Mouse (Mus musculus): Measurements from ENCODE around the gene Fus. TPM values are rescaled to one million over a fixed set of nuclear protein-coding genes. Genes with fewer than 3 reads are reported as not detected.

Gene Fus
- polyA plus RNA-seq, 1 experiment from 2014 or later, result 359 TPM

DNA sequence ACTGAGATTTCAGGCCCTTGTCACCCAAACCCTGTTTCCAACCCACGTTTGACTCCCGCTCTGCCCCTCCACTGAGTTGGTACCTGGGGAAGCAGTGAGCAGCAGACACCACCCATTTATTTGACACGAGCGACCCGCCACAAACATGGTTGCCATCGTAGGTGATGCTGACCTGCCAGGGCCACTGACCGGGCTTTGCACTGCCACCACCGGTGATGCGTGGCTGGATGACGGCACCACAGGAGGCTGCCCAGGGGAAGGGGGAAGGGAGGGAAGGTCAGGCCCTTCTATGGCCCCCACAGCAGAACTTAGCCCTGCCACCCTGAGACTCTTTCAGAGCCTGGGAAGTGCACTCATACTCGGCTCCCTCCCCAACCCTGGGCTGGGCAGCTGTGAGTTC is 39.5 kb upstream of the Fus start:
- Histone ChIP-seq H3K4me3 (ENCODE audit: low read length) (peak overlapping the region; percentile 53), H3K36me3 (ENCODE audit: insufficient read depth, low read length) (peaks cover 22% of the 10 kb centered on the region), H3K9me3 (ENCODE audit: low read length) (no peaks in the 10 kb centered on the region), H3K4me1 (ENCODE audit: insufficient read depth, low read length) (peaks cover 59% of the 10 kb centered on the region), H3K27me3 (ENCODE audit: insufficient read depth, low read length) (no peaks in the 10 kb centered on the region), H3K4me2 (replicated peaks; ENCODE audit: low read depth, low read length) (peak overlapping the region; percentile 52), H3K9ac (replicated peaks; ENCODE audit: low read length) (peak overlapping the region; percentile 67), H3K27ac (ENCODE audit: low read length) (peak overlapping the region; percentile 97)
- no peak for ATAC-seq (ENCODE audit: low FRiP score, low TSS enrichment)
- 77% methylated on average over 11 of the region's 11 CpGs for WGBS

DNA sequence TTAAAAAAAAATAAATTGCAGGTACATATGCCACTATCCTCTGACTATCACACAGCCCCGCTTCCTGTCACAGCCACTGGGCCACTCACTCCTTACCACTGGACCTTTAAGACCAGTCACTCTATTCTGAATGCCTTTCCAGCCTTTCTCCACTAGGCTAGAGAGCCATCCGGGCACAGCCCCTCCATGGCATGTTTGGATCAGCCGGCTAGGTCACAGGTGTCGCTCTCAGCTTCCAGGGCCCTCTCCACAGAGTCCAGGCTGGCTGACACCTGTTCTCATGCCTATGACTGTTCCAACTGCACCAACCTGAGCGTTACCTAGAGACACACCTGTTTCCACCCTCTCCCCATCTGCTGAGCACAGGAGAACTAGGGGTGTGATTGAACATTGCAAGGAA is 38.7 kb upstream of the Fus start:
- no peak for ATAC-seq (ENCODE audit: low FRiP score, low TSS enrichment)
- Histone ChIP-seq H3K36me3 (ENCODE audit: insufficient read depth, low read length) (peaks cover 22% of the 10 kb centered on the region), H3K27me3 (ENCODE audit: insufficient read depth, low read length) (no peaks in the 10 kb centered on the region), H3K9ac (replicated peaks; ENCODE audit: low read length) (peak overlapping the region; percentile 67), H3K4me2 (replicated peaks; ENCODE audit: low read depth, low read length) (peak overlapping the region; percentile 52), H3K4me1 (ENCODE audit: insufficient read depth, low read length) (peaks cover 66% of the 10 kb centered on the region), H3K4me3 (ENCODE audit: low read length) (peak overlapping the region; percentile 53), H3K9me3 (ENCODE audit: low read length) (no peaks in the 10 kb centered on the region), H3K27ac (ENCODE audit: low read length) (peak overlapping the region; percentile 97)
- 36% methylated on average over 5 of the region's 5 CpGs for WGBS

DNA sequence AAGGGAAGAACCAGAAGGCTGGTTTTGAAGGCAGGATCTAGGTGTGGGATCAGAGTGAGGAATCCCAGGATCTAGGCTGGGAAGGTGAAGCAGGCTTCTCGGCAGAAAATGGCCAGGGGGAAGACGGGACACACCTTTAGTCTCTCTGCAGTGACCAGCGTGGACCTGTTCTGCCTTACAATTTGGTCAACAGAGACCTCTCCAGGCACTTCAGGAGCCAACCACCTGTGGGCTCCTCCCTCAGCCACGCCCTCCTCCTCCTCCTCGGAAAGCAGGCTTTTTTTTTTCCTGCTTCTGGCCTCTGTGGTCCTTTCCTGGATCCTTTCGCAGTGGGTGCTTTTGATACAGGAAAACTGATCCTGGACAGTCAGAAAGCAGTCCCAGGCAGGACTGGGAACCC is 37.3 kb upstream of the Fus start, which contains the start of gene Prss8:
Gene Prss8, minus strand, starts transcription at position 182 of the 400 bp plus-strand sequence.
- H3K27ac ChIP-seq (ENCODE audit: low read length), result peak within 1 kb of the TSS; percentile 97
- peak within 1 kb of the TSS; percentile 53 for H3K4me3 ChIP-seq (ENCODE audit: low read length)
- H3K36me3 ChIP-seq (ENCODE audit: insufficient read depth, low read length), result peaks cover 18% of the 10 kb centered on the region
- no peak for ATAC-seq (ENCODE audit: low FRiP score, low TSS enrichment)
- peak within 1 kb of the TSS; percentile 52 for H3K4me2 ChIP-seq (replicated peaks; ENCODE audit: low read depth, low read length)
- peak within 1 kb of the TSS; percentile 67 for H3K9ac ChIP-seq (replicated peaks; ENCODE audit: low read length)
- WGBS, result 9% methylated on average over 6 of the region's 6 CpGs
- H3K4me1 ChIP-seq (ENCODE audit: insufficient read depth, low read length), result peaks cover 64% of the 10 kb centered on the region
- no peaks in the 10 kb centered on the region for H3K27me3 ChIP-seq (ENCODE audit: insufficient read depth, low read length)
- H3K9me3 ChIP-seq (ENCODE audit: low read length), result no peaks in the 10 kb centered on the region

DNA sequence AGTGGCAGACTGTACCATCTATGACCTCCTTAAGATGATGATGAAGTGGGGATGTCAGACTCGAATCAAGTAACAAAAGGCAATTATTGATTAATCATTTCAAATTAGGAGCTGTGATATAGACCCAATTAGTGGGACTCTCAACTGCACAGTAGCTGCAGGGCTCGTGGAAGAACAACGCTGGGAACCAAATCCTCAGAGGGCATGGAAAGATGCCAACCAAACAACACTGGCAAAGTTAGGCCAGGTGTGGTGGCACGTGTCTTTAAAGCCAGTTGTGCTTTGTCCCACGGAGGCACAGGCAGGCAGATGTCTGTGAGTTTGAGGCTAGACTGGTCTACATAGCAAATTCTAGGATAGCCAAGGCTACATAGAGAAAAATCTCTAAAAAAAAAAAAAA is 36.6 kb upstream of the Fus start:
- Histone ChIP-seq H3K27ac (ENCODE audit: low read length) (no peak overlapping the region), H3K4me1 (ENCODE audit: insufficient read depth, low read length) (peaks cover 60% of the 10 kb centered on the region), H3K36me3 (ENCODE audit: insufficient read depth, low read length) (peaks cover 17% of the 10 kb centered on the region), H3K9ac (replicated peaks; ENCODE audit: low read length) (no peak overlapping the region), H3K9me3 (ENCODE audit: low read length) (no peaks in the 10 kb centered on the region), H3K27me3 (ENCODE audit: insufficient read depth, low read length) (no peaks in the 10 kb centered on the region), H3K4me3 (ENCODE audit: low read length) (no peak overlapping the region), H3K4me2 (replicated peaks; ENCODE audit: low read depth, low read length) (0 out of 2 replicates have a peak overlapping the region, but pooled peaks have one; percentile 52)
- 85% methylated on average over 5 of the region's 5 CpGs for WGBS
- ATAC-seq (ENCODE audit: low FRiP score, low TSS enrichment), result no peak

DNA sequence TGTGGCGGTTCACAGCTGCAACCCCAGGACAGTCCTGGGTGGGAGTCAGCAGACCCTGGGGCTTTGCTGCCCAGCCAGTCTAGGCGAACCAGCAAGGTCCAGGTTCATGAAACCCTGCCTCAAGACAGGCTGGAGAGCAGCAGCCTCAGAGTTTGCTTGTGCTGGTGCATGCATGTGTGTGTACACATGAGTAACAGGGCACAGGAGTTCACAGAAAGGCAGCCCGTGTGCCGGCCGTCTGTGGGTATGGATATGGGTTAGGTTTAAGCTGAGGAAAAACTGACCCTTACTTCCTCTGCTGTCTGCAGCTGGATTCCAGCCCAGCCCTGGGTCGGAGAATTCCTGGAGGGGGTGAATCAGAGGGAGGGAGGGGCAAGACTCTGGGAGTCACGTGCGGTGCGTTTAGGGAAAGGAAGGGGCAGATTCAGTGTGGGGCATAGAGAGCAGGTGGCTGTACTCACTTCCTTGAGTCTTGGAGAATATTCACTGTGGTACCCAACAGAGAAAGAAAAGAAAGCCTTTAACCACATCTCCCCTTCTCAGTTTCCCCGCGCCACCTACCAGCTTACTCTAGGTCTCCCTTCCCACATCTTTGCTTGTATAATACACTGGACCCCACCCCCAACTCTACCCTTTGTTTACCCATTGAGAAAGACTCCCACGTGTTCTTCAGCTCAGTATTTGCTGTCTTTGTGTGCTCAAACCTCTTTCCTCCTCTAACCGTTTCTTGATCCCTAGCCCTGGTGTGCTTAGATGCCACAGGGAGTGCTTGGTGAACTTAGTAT is 35.7 kb upstream of the Fus start:
- WGBS, result 27% methylated on average over 13 of the region's 13 CpGs
- H3K4me3 ChIP-seq (ENCODE audit: low read length), result no peak overlapping the region
- 0 out of 2 replicates have a peak overlapping the region, but pooled peaks have one; percentile 8 for H3K4me2 ChIP-seq (replicated peaks; ENCODE audit: low read depth, low read length)
- H3K36me3 ChIP-seq (ENCODE audit: insufficient read depth, low read length), result peaks cover 8% of the 10 kb centered on the region
- H3K27ac ChIP-seq (ENCODE audit: low read length), result peak overlapping the region; percentile 76
- H3K9me3 ChIP-seq (ENCODE audit: low read length), result no peaks in the 10 kb centered on the region
- ATAC-seq (ENCODE audit: low FRiP score, low TSS enrichment), result no peak
- H3K27me3 ChIP-seq (ENCODE audit: insufficient read depth, low read length), result no peaks in the 10 kb centered on the region
- peak overlapping the region; percentile 5; the same call in 1 of the 2 replicates for H3K9ac ChIP-seq (replicated peaks; ENCODE audit: low read length)
- H3K4me1 ChIP-seq (ENCODE audit: insufficient read depth, low read length), result peaks cover 57% of the 10 kb centered on the region

DNA sequence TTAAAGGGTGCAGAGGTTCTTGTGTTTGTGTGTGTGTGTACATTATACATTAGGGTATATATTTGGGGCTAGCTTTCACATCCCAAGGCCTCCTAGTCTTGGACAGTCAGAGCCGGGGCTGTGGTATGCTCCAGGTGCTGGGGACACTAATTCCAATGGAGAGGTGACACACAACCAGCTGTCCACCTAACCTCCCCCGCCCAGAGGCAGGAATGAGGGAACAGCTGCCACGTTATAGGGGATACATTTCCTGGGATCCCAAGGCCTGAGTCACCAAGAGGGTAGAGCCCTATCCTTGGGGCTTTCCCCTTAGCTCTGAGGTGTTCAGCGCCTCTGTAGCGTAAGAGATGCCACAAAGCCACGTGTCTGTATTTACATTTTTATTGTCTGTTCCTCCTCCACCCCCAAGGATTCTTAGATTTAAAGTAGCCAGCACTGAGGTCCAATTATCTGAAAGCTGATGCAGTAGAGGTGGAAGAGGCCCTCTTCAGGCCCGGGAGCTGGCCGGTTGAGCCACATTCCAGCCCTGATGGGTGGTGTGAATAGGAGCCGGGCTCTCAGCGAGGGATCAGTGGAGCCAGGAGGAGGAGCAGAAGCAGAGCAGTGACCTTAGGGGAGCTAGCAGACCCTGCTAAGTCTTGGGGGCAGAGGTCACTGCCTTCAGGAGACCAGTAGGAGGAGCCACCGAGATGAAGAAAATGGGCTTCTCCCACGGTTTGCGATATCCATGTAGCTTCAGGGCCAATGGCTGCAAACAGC is 34.8 kb upstream of the Fus start:
- no peak for ATAC-seq (ENCODE audit: low FRiP score, low TSS enrichment)
- H3K9me3 ChIP-seq (ENCODE audit: low read length), result no peaks in the 10 kb centered on the region
- 21% methylated on average over 13 of the region's 13 CpGs for WGBS
- H3K4me1 ChIP-seq (ENCODE audit: insufficient read depth, low read length), result peaks cover 53% of the 10 kb centered on the region
- no peaks in the 10 kb centered on the region for H3K36me3 ChIP-seq (ENCODE audit: insufficient read depth, low read length)
- peak overlapping the region; percentile 76 for H3K27ac ChIP-seq (ENCODE audit: low read length)
- H3K9ac ChIP-seq (replicated peaks; ENCODE audit: low read length), result peak overlapping the region; percentile 29
- H3K4me2 ChIP-seq (replicated peaks; ENCODE audit: low read depth, low read length), result no peak overlapping the region
- H3K27me3 ChIP-seq (ENCODE audit: insufficient read depth, low read length), result no peaks in the 10 kb centered on the region
- no peak overlapping the region for H3K4me3 ChIP-seq (ENCODE audit: low read length)

DNA sequence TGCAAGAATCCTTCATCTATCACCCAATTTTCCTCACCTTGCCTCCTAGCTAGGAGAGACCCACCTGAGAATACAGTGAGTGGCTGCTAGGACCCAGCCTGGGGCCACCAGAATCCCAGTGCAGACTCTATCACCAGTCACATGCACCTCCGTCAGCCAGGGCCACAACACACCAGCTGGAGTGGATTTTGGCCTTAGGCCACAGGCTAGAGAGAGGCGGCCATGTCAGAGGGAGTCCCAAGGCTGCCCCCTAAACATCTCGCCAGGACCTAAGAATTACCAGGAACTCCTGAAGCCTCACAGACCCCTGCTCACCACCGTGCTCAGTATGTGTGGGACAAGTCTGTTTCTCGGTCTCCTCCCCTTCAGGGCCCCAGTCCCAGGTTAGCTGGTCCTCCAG is 33.2 kb upstream of the Fus start:
- Histone ChIP-seq H3K4me2 (replicated peaks; ENCODE audit: low read depth, low read length) (no peak overlapping the region), H3K9ac (replicated peaks; ENCODE audit: low read length) (no peak overlapping the region), H3K27ac (ENCODE audit: low read length) (no peak overlapping the region), H3K4me3 (ENCODE audit: low read length) (no peak overlapping the region), H3K4me1 (ENCODE audit: insufficient read depth, low read length) (peaks cover 49% of the 10 kb centered on the region), H3K27me3 (ENCODE audit: insufficient read depth, low read length) (no peaks in the 10 kb centered on the region), H3K9me3 (ENCODE audit: low read length) (no peaks in the 10 kb centered on the region), H3K36me3 (ENCODE audit: insufficient read depth, low read length) (no peaks in the 10 kb centered on the region)
- 79% methylated on average over 5 of the region's 5 CpGs for WGBS
- ATAC-seq (ENCODE audit: low FRiP score, low TSS enrichment), result no peak

DNA sequence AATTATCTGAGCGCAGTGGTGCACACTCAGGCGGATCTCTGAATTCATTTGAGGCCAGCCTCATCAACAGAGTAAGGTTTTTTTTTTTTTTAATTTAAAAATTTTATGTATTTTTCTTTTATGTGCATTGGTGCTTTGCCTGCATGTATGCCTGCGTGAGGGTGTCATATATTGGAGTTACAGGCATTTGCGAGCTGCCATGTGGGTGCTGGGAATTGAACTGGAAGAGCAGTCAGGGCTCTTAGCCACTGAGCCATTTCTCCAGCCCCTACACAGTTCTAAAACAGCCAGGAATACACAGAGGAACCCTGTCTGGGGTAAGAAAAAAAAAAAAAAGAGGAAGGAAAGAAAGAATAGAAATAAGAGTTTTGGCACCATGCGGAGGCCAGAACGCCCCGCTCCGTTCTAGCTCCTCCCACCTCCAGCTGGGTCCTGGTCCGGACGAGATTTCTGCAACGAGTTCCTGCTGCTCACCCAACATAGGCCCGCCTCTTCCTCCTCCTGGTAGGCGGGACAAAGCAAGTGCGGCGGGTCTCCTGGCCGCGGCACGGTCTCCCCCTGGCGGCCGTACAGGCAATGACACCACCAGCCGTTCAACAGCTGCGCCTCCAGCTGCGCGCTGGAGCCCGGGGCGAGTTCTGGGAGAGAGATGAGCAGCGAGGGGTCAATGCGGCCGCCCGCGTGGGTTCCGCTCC is 32.1 kb upstream of the Fus start:
- H3K4me3 ChIP-seq (ENCODE audit: low read length), result peak overlapping the region; percentile 71
- H3K4me1 ChIP-seq (ENCODE audit: insufficient read depth, low read length), result peaks cover 47% of the 10 kb centered on the region
- H3K27me3 ChIP-seq (ENCODE audit: insufficient read depth, low read length), result no peaks in the 10 kb centered on the region
- H3K36me3 ChIP-seq (ENCODE audit: insufficient read depth, low read length), result no peaks in the 10 kb centered on the region
- ATAC-seq (ENCODE audit: low FRiP score, low TSS enrichment), result peak; percentile 92
- WGBS, result 6% methylated on average over 32 of the region's 32 CpGs
- peak overlapping the region; percentile 98 for H3K4me2 ChIP-seq (replicated peaks; ENCODE audit: low read depth, low read length)
- H3K27ac ChIP-seq (ENCODE audit: low read length), result peak overlapping the region; percentile 63
- peak overlapping the region; percentile 88 for H3K9ac ChIP-seq (replicated peaks; ENCODE audit: low read length)
- no peaks in the 10 kb centered on the region for H3K9me3 ChIP-seq (ENCODE audit: low read length)

DNA sequence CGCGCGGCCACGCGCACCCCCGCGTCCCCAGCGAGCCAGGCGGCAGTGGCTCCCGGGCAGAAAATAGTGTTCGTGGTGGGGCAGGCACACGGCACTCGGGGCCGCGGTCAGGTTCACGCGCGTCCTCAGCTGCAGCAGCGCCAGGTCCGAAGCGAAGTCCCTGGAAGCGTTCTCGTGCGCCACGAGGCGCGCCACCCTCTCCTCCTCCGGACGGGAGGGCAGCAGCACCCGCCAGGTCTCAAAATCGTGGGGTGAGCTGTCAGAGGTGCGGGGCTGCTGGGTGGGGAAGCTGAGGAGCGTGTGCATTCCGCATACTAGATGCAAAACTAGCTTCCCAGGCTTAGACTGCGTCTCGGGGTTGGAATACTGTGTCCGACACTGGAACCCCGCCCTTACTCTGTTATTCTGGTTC is 31.5 kb upstream of the Fus start:
- Histone ChIP-seq H3K36me3 (ENCODE audit: insufficient read depth, low read length) (no peaks in the 10 kb centered on the region), H3K4me3 (ENCODE audit: low read length) (peak overlapping the region; percentile 71), H3K9me3 (ENCODE audit: low read length) (no peaks in the 10 kb centered on the region), H3K27ac (ENCODE audit: low read length) (no peak overlapping the region), H3K27me3 (ENCODE audit: insufficient read depth, low read length) (no peaks in the 10 kb centered on the region), H3K4me2 (replicated peaks; ENCODE audit: low read depth, low read length) (peak overlapping the region; percentile 98), H3K9ac (replicated peaks; ENCODE audit: low read length) (peak overlapping the region; percentile 88), H3K4me1 (ENCODE audit: insufficient read depth, low read length) (peaks cover 42% of the 10 kb centered on the region)
- ATAC-seq (ENCODE audit: low FRiP score, low TSS enrichment), result no peak; the same call in none of the 2 replicates
- WGBS, result under 1% methylated on average over 37 of the region's 38 CpGs
